Comparison of ENCODE assay signal across 8 mouse cellular contexts in genomic region chr4:128655446-128655845, GRCm38 (mm10). TPM values are rescaled to one million over a fixed set of nuclear protein-coding genes. Genes with fewer than 3 reads are reported as not detected.
DNase-seq lines count a peak whose midpoint lies in the region; ATAC-seq lines count a peak whose summit lies in the region.

No protein-coding gene starts in this region.

- peak overlapping the region; percentile 59 for H3K9ac ChIP-seq in liver, embryonic 16.5 days (ENCODE audit: low read depth, low read length)

- no peaks in the 10 kb centered on the region for H3K9me3 ChIP-seq in erythroblast, embryonic 14.5 days (ENCODE audit: control insufficient read depth, low read length)
- no peaks in the 10 kb centered on the region for H3K9me3 ChIP-seq in liver, embryonic 16.5 days (replicated peaks; ENCODE audit: control insufficient read depth, low read length)

- peak; percentile 10 for DNase-seq in thymus, postnatal 14 days
- DNase-seq in thymus, adult 18-20 months, result no peak
- DNase-seq in urinary bladder, postnatal 4 days (ENCODE audit: low spot score in 2 of 2), result no peak
- no peak for DNase-seq in spleen, adult 18-20 months
- no peak for DNase-seq in adrenal gland, postnatal 25 days

- peaks cover 37% of the 10 kb centered on the region for H3K4me1 ChIP-seq in erythroblast, embryonic 14.5 days (ENCODE audit: control insufficient read depth)
- H3K4me1 ChIP-seq in liver, embryonic 16.5 days (ENCODE audit: control insufficient read depth, low read depth, low read length), result no peaks in the 10 kb centered on the region; the same call in 1 of the 2 replicates

- peaks cover 24% of the 10 kb centered on the region for H3K27me3 ChIP-seq in erythroblast, embryonic 14.5 days (ENCODE audit: control insufficient read depth)
- peaks cover 3% of the 10 kb centered on the region; the same call in 1 of the 2 replicates for H3K27me3 ChIP-seq in liver, embryonic 16.5 days (ENCODE audit: control insufficient read depth, insufficient read depth, low read depth, low read length)

- H3K27ac ChIP-seq in liver, embryonic 16.5 days (ENCODE audit: low read length), result no peak overlapping the region

- no peak for ATAC-seq in erythroblast, adult 5-6 weeks (replicated peaks; ENCODE audit: low FRiP score, poor library complexity, severe bottlenecking)
- ATAC-seq in liver, embryonic 16.5 days (ENCODE audit: low read depth), result no peak

- 5% methylated on average over 12 of the region's 12 CpGs for WGBS in liver, embryonic 16.5 days (ENCODE audit: insufficient replicate concordance)

- no peaks in the 10 kb centered on the region for H3K36me3 ChIP-seq in erythroblast, embryonic 14.5 days (ENCODE audit: control insufficient read depth)
- no peaks in the 10 kb centered on the region for H3K36me3 ChIP-seq in liver, embryonic 16.5 days (ENCODE audit: control insufficient read depth, insufficient read depth)

- peak overlapping the region; percentile 84 for H3K4me2 ChIP-seq in liver, embryonic 16.5 days (ENCODE audit: low read depth, low read length)

- H3K4me3 ChIP-seq in erythroblast, embryonic 14.5 days (replicated peaks), result peak overlapping the region; percentile 76
- peak overlapping the region; percentile 63 for H3K4me3 ChIP-seq in liver, embryonic 16.5 days (ENCODE audit: low read depth, low read length)

RNA-seq across cellular contexts. Expression of gene Phc2, which starts 0.9 kb away (rescaled TPM):
- 9.0 and 11.2 TPM in 2 replicates for polyA plus RNA-seq in erythroblast, embryonic 14.5 days (2012)
- 7.1 and 14.0 TPM in 2 replicates for total RNA-seq in erythroblast, adult 5-6 weeks (2015; ENCODE audit: low replicate concordance)
- 3.3 and 4.5 TPM in 2 replicates for total RNA-seq in erythroblast, adult 5-6 weeks (2017; ENCODE audit: low replicate concordance)
- 3.5 and 4.2 TPM in 2 replicates for polyA plus RNA-seq in liver, embryonic 16.5 days (2015; fragmentation: Nextera tagmentation; extraction: Ambion mirVana)
- 67.8 and 70.3 TPM in 2 replicates for total RNA-seq in adrenal gland, postnatal 25 days (2021)

RNA-seq across cellular contexts. Expression of gene Tlr12, which starts 37.0 kb away (rescaled TPM):
- polyA plus RNA-seq in erythroblast, embryonic 14.5 days (2012), result 0.01 and 0.02 TPM in 2 replicates
- 0.19 and 4.0 TPM in 2 replicates for total RNA-seq in erythroblast, adult 5-6 weeks (2015; ENCODE audit: low replicate concordance)
- 0.09 and 0.14 TPM in 2 replicates for total RNA-seq in erythroblast, adult 5-6 weeks (2017; ENCODE audit: low replicate concordance)
- 1.8 and 2.0 TPM in 2 replicates for polyA plus RNA-seq in liver, embryonic 16.5 days (2015; fragmentation: Nextera tagmentation; extraction: Ambion mirVana)
- 0.33 and 0.38 TPM in 2 replicates for total RNA-seq in adrenal gland, postnatal 25 days (2021)

RNA-seq across cellular contexts. Expression of gene Zscan20, which starts 45.5 kb away (rescaled TPM):
- polyA plus RNA-seq in erythroblast, embryonic 14.5 days (2012), result 0.06 and 0.08 TPM in 2 replicates
- total RNA-seq in erythroblast, adult 5-6 weeks (2015; ENCODE audit: low replicate concordance), result 1.7 TPM in 1 of 2 replicates, not detected in the other
- total RNA-seq in erythroblast, adult 5-6 weeks (2017; ENCODE audit: low replicate concordance), result 0.85 TPM in 1 of 2 replicates, not detected in the other
- 0.53 and 0.70 TPM in 2 replicates for polyA plus RNA-seq in liver, embryonic 16.5 days (2015; fragmentation: Nextera tagmentation; extraction: Ambion mirVana)
- total RNA-seq in adrenal gland, postnatal 25 days (2021), result 7.8 and 10.7 TPM in 2 replicates
